Mouse (Mus musculus) limb, embryonic 14.5 days (tissue): ENCODE data around the gene Ccdc96. TPM values are rescaled to one million over a fixed set of nuclear protein-coding genes. Genes with fewer than 3 reads are reported as not detected.

Experiments used
- ATAC-seq: fragments of 200-750 bp; cut with Nextera tagmentation; 2 replicates; pipeline ENCODE4 v1.8.0; 2017; ENCODE audit warnings: low read depth, moderate number of reproducible peaks, moderate TSS enrichment; ENCODE audit not compliant: low FRiP score
- DNase-seq: peaks from one replicate; pipeline ENCODE4 v3.0.0-alpha.2; 2015; ENCODE audit warnings: low spot score
- H3K27ac ChIP-seq: fragments of 300-500 bp; sonication (generic); replicated peaks from 2 replicates; pipeline ENCODE4 v1.5.1; 2014; ENCODE audit warnings: low read depth, mild to moderate bottlenecking, low read length, moderate library complexity, mixed read lengths
- H3K27me3 ChIP-seq: fragments of 300-500 bp; sonication (generic); 2 replicates; pipeline ENCODE4 v1.6.1; 2014; ENCODE audit warnings: low read length, mixed read lengths; ENCODE audit not compliant: control insufficient read depth, insufficient read depth
- H3K36me3 ChIP-seq: fragments of 300-500 bp; sonication (generic); 2 replicates; pipeline ENCODE4 v1.6.1; 2014; ENCODE audit warnings: mild to moderate bottlenecking, low read length, moderate library complexity, mixed read lengths; ENCODE audit not compliant: control insufficient read depth, insufficient read depth
- H3K4me1 ChIP-seq: fragments of 300-500 bp; sonication (generic); 2 replicates; pipeline ENCODE4 v1.6.1; 2014; ENCODE audit warnings: antibody characterized with exemption, low read length, mixed read lengths; ENCODE audit not compliant: control insufficient read depth, insufficient read depth
- H3K4me2 ChIP-seq: fragments of 300-500 bp; sonication (generic); replicated peaks from 2 replicates; pipeline ENCODE4 v1.6.1; 2014; ENCODE audit warnings: low read depth, mild to moderate bottlenecking, low read length, moderate library complexity; ENCODE audit not compliant: severe bottlenecking
- H3K4me3 ChIP-seq: fragments of 300-500 bp; sonication (generic); replicated peaks from 2 replicates; pipeline ENCODE4 v1.5.1; 2014; ENCODE audit warnings: low read length
- H3K9ac ChIP-seq: fragments of 300-500 bp; sonication (generic); 2 replicates; pipeline ENCODE4 v1.6.1; 2014; ENCODE audit warnings: mild to moderate bottlenecking, low read depth, low read length, moderate library complexity; ENCODE audit not compliant: severe bottlenecking
- H3K9me3 ChIP-seq: fragments of 300-500 bp; sonication (generic); 2 replicates; pipeline ENCODE4 v1.6.1; 2016; ENCODE audit warnings: low read length; ENCODE audit not compliant: control insufficient read depth
- POLR2A ChIP-seq: fragments of 200-500 bp; IDR thresholded peaks from 2 replicates; pipeline ENCODE4 v1.8.0; 2012; ENCODE audit warnings: inconsistent platforms, mild to moderate bottlenecking, moderate library complexity, borderline replicate concordance; ENCODE audit not compliant: insufficient read depth, insufficient read length; ENCODE audit errors: extremely low read depth
- WGBS: fragments of 180-500 bp; shearing (Covaris S2); extraction: QIAGEN DNeasy Blood & Tissue Kit; methylation state at CpG from one replicate; pipeline ENCODE4 v1.1.7; 2014; 5-methylcytosine and 5-hydroxymethylcytosine counted together
- polyA plus RNA-seq, 2 experiments: library from polyadenylated mRNA; depleted of rRNA in 1 of 2; stranded (reverse) in 1 of 2; unstranded in 1 of 2; fragments of >200 nt; fragmentation: Nextera tagmentation in 1 of 2; extraction: Ambion mirVana in 1 of 2; gene quantifications; 2 replicates each; pipeline versions ENCODE4 v1.2.1 to v1.2.3; 2012 to 2014

Ccdc96 gene
- polyA plus RNA-seq, 2 experiments, result 0.08 to 0.11 TPM

DNA sequence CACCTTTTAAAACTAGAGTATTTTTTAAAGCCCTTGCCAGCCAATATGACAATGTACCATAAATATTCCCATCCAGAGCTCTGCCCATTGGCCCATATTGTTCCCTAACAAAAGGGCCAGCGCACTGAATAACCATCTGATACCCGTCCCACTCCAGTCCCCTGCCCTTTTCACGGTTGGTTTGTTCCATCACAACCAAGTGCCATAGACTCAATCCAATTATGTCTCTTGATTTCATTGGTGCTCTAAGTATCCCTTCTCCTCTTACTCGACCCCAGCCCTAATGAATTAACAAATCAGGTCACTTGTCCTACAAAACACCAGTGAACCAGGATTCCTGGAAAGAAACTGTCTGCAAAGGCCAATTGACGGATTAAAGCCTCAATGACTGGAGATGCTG, 21.0 kb upstream of the Ccdc96 start:
- ATAC-seq (no peak), DNase-seq (no peak)
- H3K4me1 ChIP-seq, result peaks cover 10% of the 10 kb centered on the region
- H3K9me3 ChIP-seq, result no peaks in the 10 kb centered on the region
- no peak overlapping the region for H3K4me3 ChIP-seq
- no peak overlapping the region for H3K4me2 ChIP-seq
- no peaks in the 10 kb centered on the region; the same call in 1 of the 2 replicates for H3K36me3 ChIP-seq
- WGBS, result 58% methylated on average over 5 of the region's 5 CpGs
- no peak overlapping the region for H3K9ac ChIP-seq
- no peak overlapping the region for H3K27ac ChIP-seq
- TF ChIP-seq POLR2A, result no peak
- no peaks in the 10 kb centered on the region for H3K27me3 ChIP-seq

DNA sequence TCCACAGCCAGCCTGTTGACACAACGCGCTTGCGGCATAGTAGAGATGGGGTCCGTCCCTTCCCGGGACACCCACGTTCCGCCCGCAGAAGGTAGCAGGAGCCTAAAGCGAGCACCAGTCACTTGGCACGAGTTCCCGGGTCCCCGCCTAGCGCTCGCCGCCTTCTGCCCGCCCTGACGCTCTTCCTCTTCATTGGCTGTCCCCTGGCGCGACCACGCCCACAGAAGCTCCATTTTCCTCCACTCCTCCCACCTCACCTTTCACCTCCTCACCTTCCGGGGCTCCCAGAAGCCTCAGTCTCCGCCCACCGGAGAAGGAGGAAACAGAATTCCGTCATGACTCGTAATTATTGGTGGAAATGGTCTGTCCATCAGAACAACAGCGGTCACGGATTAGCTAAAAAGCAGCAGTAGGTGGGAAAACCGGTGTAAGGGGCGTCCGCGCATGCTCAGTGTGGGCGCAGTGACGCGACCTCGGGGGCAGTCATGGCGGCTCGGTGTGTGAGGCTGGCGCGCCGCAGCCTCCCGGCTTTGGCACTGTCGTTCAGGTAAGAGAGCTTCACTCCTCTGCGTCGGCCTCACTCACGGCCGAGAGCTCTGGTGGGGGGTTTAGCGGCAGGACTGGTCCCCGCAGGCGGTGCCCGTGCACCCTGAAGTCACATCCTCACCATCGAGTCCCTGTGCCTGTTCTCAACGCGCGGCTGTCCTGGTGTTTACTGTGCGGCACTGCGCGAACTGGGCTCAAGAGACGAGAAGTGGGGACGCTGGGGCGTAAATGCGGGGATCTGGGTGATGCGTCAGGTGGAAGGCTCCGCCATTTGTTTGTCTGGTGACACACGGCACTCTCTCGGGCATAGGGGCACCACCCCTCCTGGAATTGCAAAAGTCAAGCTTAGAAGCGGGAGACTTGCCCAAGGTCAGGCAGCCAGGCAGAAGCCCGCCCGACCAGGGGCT, 19.4 kb upstream of the Ccdc96 start, which contains the start of gene Grpel1:
Gene Grpel1, plus strand, starts transcription at position 290 of the 953 bp plus-strand sequence.
- no peak within 1 kb of the TSS; the same call in 1 of the 2 replicates for H3K27ac ChIP-seq
- ATAC-seq (peak; percentile 97), DNase-seq (peak; percentile 100)
- H3K9ac ChIP-seq, result peak within 1 kb of the TSS; percentile 81
- H3K4me1 ChIP-seq, result peaks cover 10% of the 10 kb centered on the region
- no peaks in the 10 kb centered on the region for H3K27me3 ChIP-seq
- H3K36me3 ChIP-seq, result peaks cover 12% of the 10 kb centered on the region; the same call in 1 of the 2 replicates
- 2% methylated on average over 63 of the region's 68 CpGs for WGBS
- peak within 1 kb of the TSS; percentile 94 for H3K4me3 ChIP-seq
- no peaks in the 10 kb centered on the region for H3K9me3 ChIP-seq
- TF ChIP-seq POLR2A, result peak; percentile 73; the same call in 1 of the 2 replicates
- H3K4me2 ChIP-seq, result peak within 1 kb of the TSS; percentile 92

DNA sequence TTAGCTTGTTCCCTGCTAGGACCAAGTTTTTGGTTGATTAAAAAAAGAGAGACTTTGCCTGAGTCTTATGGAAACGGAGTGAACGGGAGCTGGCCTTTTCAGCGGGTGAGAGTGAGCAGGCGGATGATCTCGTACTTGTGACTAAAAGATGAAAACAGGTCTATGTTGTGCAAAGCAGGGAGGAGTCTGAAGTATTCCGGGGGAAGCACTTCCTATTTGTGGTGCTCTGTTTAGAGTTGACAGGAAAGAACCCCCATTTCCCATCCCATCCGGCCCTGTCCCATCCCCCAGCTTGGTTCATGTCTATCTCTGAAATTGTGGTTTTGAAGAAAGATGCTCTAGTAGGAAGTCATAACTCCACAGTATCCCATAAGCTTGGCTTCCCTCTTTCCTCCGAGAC, 18.5 kb upstream of the Ccdc96 start:
- no peaks in the 10 kb centered on the region for H3K9me3 ChIP-seq
- peak overlapping the region; percentile 92 for H3K4me2 ChIP-seq
- H3K36me3 ChIP-seq, result peaks cover 21% of the 10 kb centered on the region
- TF ChIP-seq POLR2A, result no peak
- DNase-seq (no peak), ATAC-seq (no peak)
- H3K4me3 ChIP-seq, result peak overlapping the region; percentile 94
- 29% methylated on average over 8 of the region's 8 CpGs for WGBS
- H3K9ac ChIP-seq, result peak overlapping the region; percentile 81
- H3K27me3 ChIP-seq, result no peaks in the 10 kb centered on the region
- peaks cover 10% of the 10 kb centered on the region for H3K4me1 ChIP-seq
- no peak overlapping the region for H3K27ac ChIP-seq

DNA sequence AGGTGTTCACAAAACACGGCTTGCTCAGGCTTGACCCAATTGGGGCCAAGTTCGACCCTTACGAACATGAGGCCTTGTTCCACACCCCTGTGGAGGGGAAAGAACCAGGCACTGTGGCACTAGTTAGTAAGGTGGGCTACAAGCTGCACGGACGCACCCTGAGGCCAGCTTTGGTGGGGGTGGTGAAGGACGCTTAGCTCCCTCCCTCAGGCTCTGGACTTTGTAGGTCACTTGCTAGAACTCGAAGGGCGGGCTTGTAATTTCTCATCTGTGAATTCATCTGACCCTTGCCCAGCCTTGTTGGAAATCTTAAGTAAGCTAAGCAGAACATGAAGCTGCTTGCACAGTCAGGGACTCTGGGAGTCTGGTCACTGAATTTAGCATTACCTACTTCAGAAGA, 13.2 kb upstream of the Ccdc96 start:
- Histone ChIP-seq H3K4me2 (no peak overlapping the region), H3K9me3 (no peaks in the 10 kb centered on the region), H3K27me3 (no peaks in the 10 kb centered on the region), H3K4me1 (no peaks in the 10 kb centered on the region), H3K36me3 (peaks cover 65% of the 10 kb centered on the region), H3K4me3 (no peak overlapping the region), H3K27ac (no peak overlapping the region), H3K9ac (no peak overlapping the region)
- no peak for TF ChIP-seq POLR2A
- ATAC-seq (no peak), DNase-seq (no peak)
- 93% methylated on average over 8 of the region's 8 CpGs for WGBS

DNA sequence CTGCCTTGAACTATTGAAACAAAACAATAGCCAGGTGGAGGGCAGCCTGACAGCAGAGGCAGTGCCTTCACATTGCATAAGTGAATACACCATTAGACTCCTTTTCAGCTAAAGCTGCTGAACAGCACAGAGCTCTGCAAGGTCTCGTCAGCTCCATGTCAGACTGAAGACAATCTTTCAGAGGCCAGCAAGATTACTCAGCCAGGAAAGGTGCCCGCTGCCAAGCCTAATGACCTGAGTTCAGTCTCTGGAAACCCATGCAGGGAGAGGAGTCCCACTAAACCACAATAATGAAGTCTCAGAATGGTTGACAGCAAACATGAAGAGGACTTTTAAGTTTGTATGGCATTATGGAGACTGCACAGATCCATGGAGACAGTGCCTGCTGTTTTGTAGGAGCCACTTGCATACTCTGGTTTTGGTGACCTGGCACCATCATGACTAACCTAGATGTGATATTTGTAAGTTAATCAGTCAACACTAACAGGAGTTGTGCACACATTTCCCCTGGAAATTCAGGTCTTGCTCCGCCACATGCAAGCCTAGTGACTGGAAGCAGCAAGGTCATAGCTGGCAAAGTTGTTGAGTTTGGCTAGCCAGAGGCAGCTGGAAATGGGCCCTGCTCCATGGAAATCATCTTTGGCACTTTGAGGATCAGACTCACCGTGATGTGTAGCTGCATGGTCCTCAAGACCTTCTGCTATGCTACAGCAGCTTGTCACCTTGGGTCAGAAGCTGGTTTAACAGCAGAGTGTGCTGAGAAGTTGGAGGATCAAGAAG, 11.3 kb upstream of the Ccdc96 start:
- peaks cover 69% of the 10 kb centered on the region for H3K36me3 ChIP-seq

More for the DNA sequence above, 11.3 kb upstream of the Ccdc96 start:
- H3K9ac ChIP-seq, result no peak overlapping the region
- WGBS, result 90% methylated on average over 4 of the region's 4 CpGs
- no peak overlapping the region for H3K4me3 ChIP-seq
- no peak for TF ChIP-seq POLR2A
- H3K4me2 ChIP-seq, result no peak overlapping the region
- H3K9me3 ChIP-seq, result no peaks in the 10 kb centered on the region
- H3K4me1 ChIP-seq, result no peaks in the 10 kb centered on the region
- H3K27me3 ChIP-seq, result no peaks in the 10 kb centered on the region
- DNase-seq, result no peak
- H3K27ac ChIP-seq, result no peak overlapping the region
- no peak for ATAC-seq
